Mouse (Mus musculus) stomach, embryonic 14.5 days (tissue): ENCODE measurements around the gene Col4a1. TPM values are rescaled to one million over a fixed set of nuclear protein-coding genes. Genes with fewer than 3 reads are reported as not detected.

ENCODE experiments used
- ATAC-seq: fragments of 200-750 bp; cut with Nextera tagmentation; 2 replicates; pipeline ENCODE4 v1.8.0; 2017; ENCODE audit warnings: low read depth, moderate TSS enrichment; ENCODE audit not compliant: insufficient number of reproducible peaks, insufficient read depth, low FRiP score
- H3K27ac ChIP-seq: fragments of 300-500 bp; sonication (generic); 2 replicates; pipeline ENCODE4 v1.5.1; 2014; ENCODE audit warnings: mild to moderate bottlenecking, low read length, moderate library complexity, mixed read lengths
- H3K27me3 ChIP-seq: fragments of 300-500 bp; sonication (generic); 2 replicates; pipeline ENCODE4 v1.6.1; 2014; ENCODE audit warnings: low read length, control low read depth, mixed read lengths; ENCODE audit not compliant: control insufficient read depth, insufficient read depth
- H3K36me3 ChIP-seq: fragments of 300-500 bp; sonication (generic); 2 replicates; pipeline ENCODE4 v1.6.1; 2014; ENCODE audit warnings: mild to moderate bottlenecking, control low read depth, low read length, moderate library complexity, mixed read lengths; ENCODE audit not compliant: control insufficient read depth, insufficient read depth
- H3K4me1 ChIP-seq: fragments of 300-500 bp; sonication (generic); 2 replicates; pipeline ENCODE4 v1.6.1; 2014; ENCODE audit warnings: low read length, control low read depth, mixed read lengths; ENCODE audit not compliant: control insufficient read depth, insufficient read depth
- H3K4me2 ChIP-seq: fragments of 300-500 bp; sonication (generic); replicated peaks from 2 replicates; pipeline ENCODE4 v1.6.1; 2014; ENCODE audit warnings: low read depth, low read length, control low read depth
- H3K4me3 ChIP-seq: fragments of 300-500 bp; sonication (generic); 2 replicates; pipeline ENCODE4 v1.5.1; 2014; ENCODE audit warnings: low read depth, low read length, control low read depth
- H3K9ac ChIP-seq: fragments of 300-500 bp; sonication (generic); replicated peaks from 2 replicates; pipeline ENCODE4 v1.6.1; 2014; ENCODE audit warnings: low read depth, mild to moderate bottlenecking, control low read depth, low read length, moderate library complexity, mixed read lengths
- H3K9me3 ChIP-seq: fragments of 300-500 bp; sonication (generic); 2 replicates; pipeline ENCODE4 v1.6.1; 2016; ENCODE audit warnings: low read depth, low read length, control low read depth; ENCODE audit not compliant: control insufficient read depth
- WGBS: fragments of 180-500 bp; shearing (Covaris S2); extraction: QIAGEN DNeasy Blood & Tissue Kit; methylation state at CpG from one replicate; pipeline ENCODE4 v1.1.7; 2014; 5-methylcytosine and 5-hydroxymethylcytosine counted together
- polyA plus RNA-seq: library from polyadenylated mRNA; unstranded; fragments of >200 nt; fragmentation: Nextera tagmentation; extraction: Ambion mirVana; gene quantifications from 2 replicates; pipeline ENCODE4 v1.2.1, GENCODE M21; 2014

Col4a1 gene
- polyA plus RNA-seq, 1 experiment from 2014 or later = 216 TPM

DNA sequence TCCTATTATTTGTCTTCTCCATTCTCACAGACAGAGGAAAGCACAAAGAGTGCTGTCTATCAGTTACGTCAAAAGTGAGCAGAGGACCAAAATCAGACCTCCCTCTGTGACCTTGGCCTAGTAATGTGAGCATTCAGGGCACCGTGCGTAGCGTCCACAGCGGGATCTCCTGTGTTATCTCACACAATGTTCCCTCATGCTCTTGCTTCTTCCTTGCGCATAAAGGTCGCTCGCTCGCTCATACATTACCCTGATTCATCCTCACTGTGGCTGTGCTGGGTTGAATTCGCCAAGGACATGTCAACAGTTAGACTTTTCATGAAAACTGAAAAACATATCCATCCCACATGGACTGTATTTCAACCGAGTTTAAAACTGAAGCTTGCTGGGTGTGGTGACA lies 115.4 kb downstream of the Col4a1 start:
- H3K4me3 ChIP-seq = no peak overlapping the region
- peaks cover 12% of the 10 kb centered on the region; the same call in 1 of the 2 replicates for H3K36me3 ChIP-seq
- 89% methylated on average over 11 of the region's 11 CpGs for WGBS
- H3K4me1 ChIP-seq = no peaks in the 10 kb centered on the region
- H3K9me3 ChIP-seq = no peaks in the 10 kb centered on the region
- H3K27me3 ChIP-seq = no peaks in the 10 kb centered on the region
- no peak for ATAC-seq
- H3K9ac ChIP-seq = no peak overlapping the region
- H3K27ac ChIP-seq = no peak overlapping the region
- H3K4me2 ChIP-seq = no peak overlapping the region

- Histone ChIP-seq H3K9ac (no peak overlapping the region), H3K27ac (no peak overlapping the region), H3K4me2 (no peak overlapping the region), H3K9me3 (no peaks in the 10 kb centered on the region), H3K27me3 (no peaks in the 10 kb centered on the region), H3K4me1 (no peaks in the 10 kb centered on the region), H3K4me3 (no peak overlapping the region), H3K36me3 (no peaks in the 10 kb centered on the region)
- WGBS = 26% methylated on average over 12 of the region's 12 CpGs
- ATAC-seq = no peak
These were observed 119.8 kb downstream of the Col4a1 start for GRCm38 (mm10) chr8:11192719-11193324.

DNA sequence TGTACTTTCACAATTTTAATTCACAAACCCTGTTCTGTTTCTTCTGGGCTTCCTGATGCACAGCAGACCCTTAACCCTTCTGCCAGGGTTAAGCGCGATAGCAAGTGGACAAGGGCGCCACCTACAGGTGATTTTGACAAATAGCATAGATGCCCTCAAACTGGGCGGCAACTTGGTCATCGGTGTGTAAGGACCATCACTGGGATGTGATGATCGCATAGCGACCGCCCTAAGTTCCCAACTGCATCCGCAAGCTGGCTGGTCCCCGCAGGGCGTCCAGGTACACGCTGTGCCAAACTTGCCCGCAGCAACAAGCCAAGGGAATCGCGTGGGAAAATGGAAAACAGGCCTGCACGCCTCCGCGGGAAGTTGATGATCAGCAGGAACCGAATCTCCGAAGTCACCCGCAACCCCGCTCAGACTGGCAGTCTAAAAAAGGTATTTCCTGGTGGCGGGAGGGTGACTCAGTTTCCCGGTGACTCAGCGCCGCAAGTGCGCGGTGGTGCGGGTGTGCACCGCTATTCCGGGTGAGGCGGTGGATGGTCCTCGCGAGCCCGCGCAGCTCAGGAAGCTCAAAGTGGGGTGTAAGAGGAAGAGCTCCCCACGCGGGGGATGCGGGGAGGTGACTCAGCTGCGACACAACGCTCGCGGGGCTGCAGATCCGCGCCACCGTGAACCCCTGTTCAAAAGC lies 124.9 kb downstream of the Col4a1 start:
- Histone ChIP-seq H3K9ac (peak overlapping the region; percentile 28), H3K4me1 (peaks cover 7% of the 10 kb centered on the region; the same call in 1 of the 2 replicates)
- 1% methylated on average over 46 of the region's 46 CpGs for WGBS

DNA sequence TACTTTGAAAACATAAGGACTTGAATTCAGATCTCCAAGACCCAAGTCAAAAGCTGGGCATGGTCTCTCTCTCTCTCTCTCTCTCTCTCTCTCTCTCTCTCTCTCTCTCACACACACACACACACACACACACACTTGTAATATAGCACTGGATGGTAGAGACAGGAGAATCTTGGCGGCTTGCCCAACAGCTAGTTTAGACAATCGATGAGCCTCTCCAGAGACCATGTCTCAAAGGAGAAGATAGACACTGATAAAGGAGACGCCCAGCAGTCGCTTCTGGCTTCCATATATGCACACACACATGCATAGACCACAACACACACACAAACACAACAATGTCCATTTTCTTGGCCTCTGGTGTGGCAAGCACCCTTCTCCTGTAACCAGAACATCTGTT lies 126.2 kb downstream of the Col4a1 start:
- Histone ChIP-seq H3K27ac (no peak overlapping the region), H3K4me1 (peaks cover 7% of the 10 kb centered on the region; the same call in 1 of the 2 replicates), H3K4me3 (no peak overlapping the region), H3K4me2 (no peak overlapping the region), H3K9ac (no peak overlapping the region), H3K27me3 (no peaks in the 10 kb centered on the region), H3K36me3 (no peaks in the 10 kb centered on the region), H3K9me3 (no peaks in the 10 kb centered on the region)
- no peak for ATAC-seq
- WGBS = 40% methylated on average over 4 of the region's 4 CpGs

More for the DNA sequence above, 124.9 kb downstream of the Col4a1 start:
- H3K4me3 ChIP-seq = peak overlapping the region; percentile 36
- H3K27ac ChIP-seq = no peak overlapping the region
- ATAC-seq = peak; percentile 63; the same call in 1 of the 2 replicates
- H3K9me3 ChIP-seq = no peaks in the 10 kb centered on the region
- no peaks in the 10 kb centered on the region for H3K36me3 ChIP-seq
- H3K4me2 ChIP-seq = peak overlapping the region; percentile 90
- H3K27me3 ChIP-seq = no peaks in the 10 kb centered on the region

GRCm38 (mm10) chr8:11185672-11186071 lies 127.0 kb downstream of the Col4a1 start:
- Histone ChIP-seq H3K27ac (no peak overlapping the region), H3K27me3 (no peaks in the 10 kb centered on the region), H3K4me1 (peaks cover 7% of the 10 kb centered on the region; the same call in 1 of the 2 replicates), H3K9me3 (no peaks in the 10 kb centered on the region), H3K4me3 (no peak overlapping the region), H3K9ac (no peak overlapping the region), H3K4me2 (no peak overlapping the region), H3K36me3 (no peaks in the 10 kb centered on the region)
- no peak; the same call in 1 of the 2 replicates for ATAC-seq
- 91% methylated on average over 2 of the region's 2 CpGs for WGBS

- Histone ChIP-seq H3K9me3 (no peaks in the 10 kb centered on the region), H3K27me3 (no peaks in the 10 kb centered on the region), H3K4me2 (no peak overlapping the region), H3K36me3 (no peaks in the 10 kb centered on the region), H3K27ac (no peak overlapping the region), H3K9ac (no peak overlapping the region), H3K4me1 (peaks cover 7% of the 10 kb centered on the region; the same call in 1 of the 2 replicates), H3K4me3 (no peak overlapping the region)
- WGBS = 54% methylated on average over 9 of the region's 9 CpGs
- ATAC-seq = no peak
These were observed 129.0 kb downstream of the Col4a1 start for GRCm38 (mm10) chr8:11183611-11184031.

- Histone ChIP-seq H3K36me3 (no peaks in the 10 kb centered on the region), H3K9ac (no peak overlapping the region), H3K4me3 (no peak overlapping the region), H3K4me1 (peaks cover 7% of the 10 kb centered on the region; the same call in 1 of the 2 replicates), H3K27ac (no peak overlapping the region), H3K4me2 (no peak overlapping the region), H3K27me3 (no peaks in the 10 kb centered on the region), H3K9me3 (no peaks in the 10 kb centered on the region)
- WGBS = 81% methylated on average over 12 of the region's 12 CpGs
- no peak for ATAC-seq
These were observed 130.0 kb downstream of the Col4a1 start for GRCm38 (mm10) chr8:11182606-11183005.

DNA sequence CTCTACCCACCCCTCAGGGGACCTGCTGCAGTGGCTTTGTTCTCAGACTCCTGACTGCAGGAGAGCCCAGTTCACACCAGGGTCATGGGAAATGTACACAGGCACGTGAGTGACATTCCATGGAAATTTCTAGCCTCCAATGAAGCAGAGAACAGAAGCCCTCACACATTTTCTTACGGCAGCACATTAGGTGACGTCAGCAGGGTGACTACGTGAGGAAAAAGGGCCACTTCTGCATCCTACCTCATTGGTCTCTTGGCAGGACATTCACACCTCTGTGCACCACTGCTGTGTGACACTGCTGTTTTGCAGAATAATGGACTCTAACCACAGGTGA lies 130.5 kb downstream of the Col4a1 start:
- Histone ChIP-seq H3K4me2 (no peak overlapping the region), H3K36me3 (no peaks in the 10 kb centered on the region), H3K4me1 (peaks cover 5% of the 10 kb centered on the region; the same call in 1 of the 2 replicates), H3K27me3 (no peaks in the 10 kb centered on the region), H3K27ac (no peak overlapping the region), H3K4me3 (no peak overlapping the region), H3K9me3 (no peaks in the 10 kb centered on the region), H3K9ac (no peak overlapping the region)
- no peak for ATAC-seq
- WGBS = 55% methylated on average over 4 of the region's 4 CpGs
